Mouse (Mus musculus) neural tube, embryonic 11.5 days (tissue): ENCODE measurements around the gene Trim24. TPM values are rescaled to one million over a fixed set of nuclear protein-coding genes. Genes with fewer than 3 reads are reported as not detected.

Experiments
- ATAC-seq: fragments of 200-750 bp; cut with Nextera tagmentation; 2 replicates; pipeline ENCODE4 v1.8.0; 2017; ENCODE audit warnings: moderate number of reproducible peaks, mild to moderate bottlenecking, moderate TSS enrichment, moderate library complexity; ENCODE audit not compliant: insufficient read depth, low FRiP score, low TSS enrichment
- DNase-seq: peaks from one replicate; pipeline ENCODE4 v3.0.0-alpha.2; 2015; ENCODE audit warnings: low spot score
- H3K27ac ChIP-seq: fragments of 300-500 bp; sonication (generic); 2 replicates; pipeline ENCODE4 v1.5.1; 2014; ENCODE audit warnings: low read depth, mild to moderate bottlenecking, low read length
- H3K27me3 ChIP-seq: fragments of 300-500 bp; sonication (generic); 2 replicates; pipeline ENCODE4 v1.6.1; 2014; ENCODE audit warnings: mild to moderate bottlenecking, low read length, mixed read lengths; ENCODE audit not compliant: control insufficient read depth, insufficient read depth
- H3K36me3 ChIP-seq: fragments of 300-500 bp; sonication (generic); 2 replicates; pipeline ENCODE4 v1.6.1; 2014; ENCODE audit warnings: mild to moderate bottlenecking, low read length, moderate library complexity, mixed read lengths; ENCODE audit not compliant: control insufficient read depth, insufficient read depth
- H3K4me1 ChIP-seq: fragments of 300-500 bp; sonication (generic); 2 replicates; pipeline ENCODE4 v1.6.1; 2014; ENCODE audit warnings: low read length, mixed read lengths; ENCODE audit not compliant: control insufficient read depth, insufficient read depth
- H3K4me2 ChIP-seq: fragments of 300-500 bp; sonication (generic); 2 replicates; pipeline ENCODE4 v1.6.1; 2014; ENCODE audit warnings: low read depth, mild to moderate bottlenecking, moderate library complexity
- H3K4me3 ChIP-seq: fragments of 300-500 bp; sonication (generic); 2 replicates; pipeline ENCODE4 v1.5.1; 2014; ENCODE audit warnings: low read depth, low read length
- H3K9ac ChIP-seq: fragments of 300-500 bp; sonication (generic); 2 replicates; pipeline ENCODE4 v1.6.1; 2014; ENCODE audit warnings: mild to moderate bottlenecking, low read length
- H3K9me3 ChIP-seq: fragments of 300-500 bp; sonication (generic); 2 replicates; pipeline ENCODE4 v1.6.1; 2016; ENCODE audit warnings: low read length; ENCODE audit not compliant: control insufficient read depth
- WGBS: fragments of 180-500 bp; shearing (Covaris S2); extraction: QIAGEN DNeasy Blood & Tissue Kit; methylation state at CpG from one replicate; pipeline ENCODE4 v1.1.7; 2014; 5-methylcytosine and 5-hydroxymethylcytosine counted together
- polyA plus RNA-seq: library from polyadenylated mRNA; unstranded; fragments of >200 nt; fragmentation: Nextera tagmentation; extraction: Ambion mirVana; gene quantifications from 2 replicates; pipeline ENCODE4 v1.2.1, GENCODE M21; 2014

The Trim24 gene
- polyA plus RNA-seq, 1 experiment from 2014 or later = 39.9 TPM

- Histone ChIP-seq H3K9ac (no peak overlapping the region), H3K4me3 (no peak overlapping the region), H3K27ac (no peak overlapping the region), H3K4me2 (no peak overlapping the region), H3K36me3 (no peaks in the 10 kb centered on the region), H3K4me1 (peaks cover 6% of the 10 kb centered on the region; the same call in 1 of the 2 replicates), H3K27me3 (no peaks in the 10 kb centered on the region), H3K9me3 (no peaks in the 10 kb centered on the region)
- 27% methylated on average over 6 of the region's 6 CpGs for WGBS
- DNase-seq (no peak), ATAC-seq (no peak)
Observed at GRCm38 (mm10) chr6:37936498-37936897, 65.9 kb downstream of the Trim24 start.

- 83% methylated on average over 6 of the region's 6 CpGs for WGBS
Observed at GRCm38 (mm10) chr6:37951306-37951705, 80.7 kb downstream of the Trim24 start.

GRCm38 (mm10) chr6:37967386-37967785, 96.8 kb downstream of the Trim24 start:
- Histone ChIP-seq H3K27ac (no peak overlapping the region), H3K4me2 (no peak overlapping the region), H3K36me3 (peaks cover 12% of the 10 kb centered on the region), H3K27me3 (no peaks in the 10 kb centered on the region), H3K4me3 (no peak overlapping the region), H3K9ac (no peak overlapping the region), H3K4me1 (no peaks in the 10 kb centered on the region), H3K9me3 (no peaks in the 10 kb centered on the region)
- WGBS = 93% methylated on average over 4 of the region's 4 CpGs
- ATAC-seq (no peak), DNase-seq (no peak)

More at GRCm38 (mm10) chr6:37951306-37951705, 80.7 kb downstream of the Trim24 start:
- Histone ChIP-seq H3K36me3 (peaks cover 3% of the 10 kb centered on the region; the same call in 1 of the 2 replicates), H3K27me3 (no peaks in the 10 kb centered on the region), H3K4me1 (no peaks in the 10 kb centered on the region), H3K4me3 (no peak overlapping the region), H3K27ac (no peak overlapping the region), H3K4me2 (no peak overlapping the region), H3K9ac (no peak overlapping the region), H3K9me3 (no peaks in the 10 kb centered on the region)
- ATAC-seq (no peak), DNase-seq (no peak)

GRCm38 (mm10) chr6:38007459-38007858, 136.8 kb downstream of the Trim24 start:
- Histone ChIP-seq H3K27ac (no peak overlapping the region), H3K36me3 (no peaks in the 10 kb centered on the region), H3K4me2 (no peak overlapping the region), H3K4me1 (no peaks in the 10 kb centered on the region), H3K9ac (no peak overlapping the region), H3K4me3 (no peak overlapping the region), H3K27me3 (no peaks in the 10 kb centered on the region), H3K9me3 (no peaks in the 10 kb centered on the region)
- ATAC-seq = 0 out of 2 replicates have a peak, but pooled peaks have one; percentile 9
- DNase-seq = peak; percentile 44
- WGBS = 18% methylated on average over 6 of the region's 6 CpGs

GRCm38 (mm10) chr6:38012829-38013228, 142.2 kb downstream of the Trim24 start:
- H3K36me3 ChIP-seq = no peaks in the 10 kb centered on the region
- no peak overlapping the region for H3K27ac ChIP-seq
- H3K4me1 ChIP-seq = no peaks in the 10 kb centered on the region
- no peak overlapping the region for H3K4me3 ChIP-seq
- no peaks in the 10 kb centered on the region for H3K9me3 ChIP-seq
- peak; percentile 37 for DNase-seq
- no peak overlapping the region for H3K9ac ChIP-seq
- H3K4me2 ChIP-seq = no peak overlapping the region
- WGBS = 62% methylated on average over 2 of the region's 2 CpGs
- ATAC-seq = peak; percentile 60; the same call in 1 of the 2 replicates
- no peaks in the 10 kb centered on the region for H3K27me3 ChIP-seq

Other genes starting within 250 kb of the Trim24 start
- gene Svopl, start 176.2 kb downstream of the Trim24 start, polyA plus RNA-seq = 0.53 and 0.64 TPM in 2 replicates
- gene Tmem213, start 238.4 kb downstream of the Trim24 start, polyA plus RNA-seq = not detected in 2 replicates